Mouse (Mus musculus): Measurements from ENCODE around the gene Btk.
"Not testable (repeated sequence)": the region's sequence is repeated elsewhere in the genome, so short reads cannot be mapped to it uniquely, and the experiment has no call there.

Btk gene

DNA sequence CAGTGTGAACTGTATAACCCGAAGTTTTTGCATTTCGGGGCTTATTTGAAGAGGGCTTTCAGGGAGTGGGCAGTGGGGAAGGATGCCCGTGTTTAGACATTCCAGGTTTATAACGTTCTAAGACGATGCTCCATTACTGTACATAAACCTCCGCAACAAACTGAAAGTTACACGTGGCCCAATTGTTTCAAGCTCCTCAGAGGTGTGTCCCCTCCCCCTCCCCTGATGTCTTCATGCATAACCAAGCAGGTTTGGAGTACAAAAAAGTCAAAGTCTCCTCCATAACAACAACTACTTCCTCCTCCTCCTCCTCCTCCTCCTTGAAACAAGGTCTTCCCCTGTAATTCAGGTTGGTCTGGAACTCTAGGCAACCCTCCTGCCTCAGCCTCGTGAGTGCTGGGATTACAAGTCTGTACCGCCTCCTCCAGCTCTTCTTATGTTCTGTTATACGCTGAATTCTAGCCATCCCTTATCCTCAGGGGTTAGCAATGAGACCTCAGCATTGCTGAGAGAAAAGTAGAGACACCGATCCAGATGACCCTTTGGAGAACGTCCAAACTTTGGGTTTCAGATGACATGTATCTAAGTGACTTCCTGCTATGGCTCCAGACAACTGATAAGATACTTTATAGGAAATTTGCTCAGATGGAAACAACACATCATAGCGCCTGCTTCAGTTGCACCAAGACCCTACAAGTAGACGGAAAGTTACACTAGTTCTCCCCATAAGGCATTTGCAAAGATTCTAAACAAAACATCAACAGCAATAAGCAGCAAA, 2.7 kb downstream of the Btk start:
- no peak for DNase-seq (ENCODE audit: low spot score)

DNA sequence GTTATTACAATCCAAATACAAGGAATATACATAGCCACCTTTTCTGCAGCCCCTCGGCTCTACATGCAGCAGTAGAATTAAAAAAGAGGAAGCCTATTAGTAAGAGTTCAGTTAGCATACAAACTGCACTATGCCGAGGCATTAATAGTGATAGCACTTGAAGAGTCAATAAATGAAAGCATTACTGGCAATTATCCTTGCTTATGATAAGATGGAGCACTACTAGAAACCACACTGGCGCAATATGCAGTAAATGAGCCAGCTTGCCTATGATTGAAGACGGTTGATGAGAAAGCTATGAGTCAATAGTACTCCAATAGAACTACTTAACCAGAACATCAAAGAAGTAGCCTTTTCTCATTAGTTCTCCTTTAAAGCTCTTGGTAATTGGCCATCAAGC, 5.5 kb downstream of the Btk start:
- DNase-seq (ENCODE audit: low spot score): no peak

DNA sequence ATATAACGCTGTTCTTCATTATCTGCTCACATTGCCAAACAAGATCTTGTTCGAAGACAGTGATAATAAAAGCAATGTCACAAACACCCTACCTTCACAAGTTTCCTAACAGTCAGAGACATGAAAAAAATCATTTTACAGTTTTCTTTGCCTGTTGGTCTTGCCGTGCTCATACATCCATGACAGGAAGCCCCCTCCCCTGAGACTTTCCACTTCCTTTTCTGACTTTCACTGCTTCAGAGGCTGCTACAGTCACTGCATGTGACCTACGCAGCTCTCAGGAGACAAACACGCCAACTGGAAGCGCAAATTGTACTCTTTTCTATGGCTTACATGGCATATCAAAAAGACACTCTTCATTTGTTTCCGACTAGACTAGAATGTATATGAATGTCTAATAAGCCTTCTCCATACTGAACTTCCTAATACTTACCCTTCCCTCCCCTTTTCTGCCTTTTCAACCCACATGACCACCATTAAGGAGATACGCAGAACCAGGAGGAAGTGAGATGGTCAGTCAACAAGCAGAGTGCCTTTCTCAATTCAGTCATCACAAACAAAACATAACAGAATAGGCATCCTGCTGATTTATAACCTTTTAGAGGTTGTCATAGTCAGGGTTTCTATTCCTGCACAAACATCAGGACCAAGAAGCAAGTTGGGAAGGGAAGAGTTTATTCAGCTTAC, 16.7 kb downstream of the Btk start:
- DNase-seq (ENCODE audit: low spot score): no peak

DNA sequence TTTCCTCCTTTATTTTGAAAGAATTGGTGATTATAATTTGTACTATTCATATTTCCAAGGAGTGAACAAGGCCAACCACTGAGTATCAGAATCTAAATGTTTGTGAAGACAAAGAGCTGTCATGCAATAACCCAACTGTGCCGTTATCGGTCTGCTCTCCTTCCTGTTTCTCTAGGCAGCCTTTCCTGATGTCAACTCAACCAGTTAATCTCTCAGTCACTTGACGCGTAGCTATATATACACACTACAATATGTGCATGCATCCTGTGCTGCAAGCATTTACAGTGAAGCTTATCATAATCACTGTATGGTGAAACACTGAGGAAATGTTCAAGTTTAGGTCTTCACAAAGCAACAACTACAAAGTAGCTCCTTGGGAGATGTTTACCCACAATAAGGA, 19.0 kb downstream of the Btk start:
- no peak for DNase-seq (ENCODE audit: low spot score)

GRCm38 (mm10) chrX:134554425-134554824, 28.9 kb downstream of the Btk start:
- DNase-seq (ENCODE audit: low spot score): no peak

GRCm38 (mm10) chrX:134553326-134553725, 30.0 kb downstream of the Btk start:
- no peak for DNase-seq (ENCODE audit: low spot score)

- DNase-seq (ENCODE audit: low spot score): no peak
Measured at GRCm38 (mm10) chrX:134550903-134551302, 32.5 kb downstream of the Btk start.

GRCm38 (mm10) chrX:134547330-134547729, 36.0 kb downstream of the Btk start:
- no peak for DNase-seq (ENCODE audit: low spot score)

DNA sequence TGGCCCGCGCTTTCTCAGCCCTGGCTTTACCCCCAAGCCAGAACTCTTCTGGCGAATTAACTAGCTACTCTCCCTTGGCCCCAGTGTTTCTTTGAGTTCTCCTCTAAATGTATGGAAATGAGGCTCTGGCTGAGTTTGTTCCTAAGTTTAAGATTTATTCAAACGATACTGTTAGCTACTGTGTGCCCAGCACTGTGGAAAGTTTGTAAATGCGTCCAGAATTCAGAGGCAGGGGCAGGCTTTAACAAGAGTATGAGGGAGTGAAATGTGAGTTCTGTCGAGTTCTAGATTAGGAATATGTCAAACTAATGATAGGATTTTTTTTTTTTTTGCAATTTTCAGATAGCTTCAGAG, 41.4 kb downstream of the Btk start:
- DNase-seq (ENCODE audit: low spot score): no peak

- DNase-seq (ENCODE audit: low spot score): peak; percentile 69
Measured at GRCm38 (mm10) chrX:134541145-134541954, 42.0 kb downstream of the Btk start, which contains the start of gene Timm8a1. Gene Timm8a1, minus strand, starts transcription at chrX:134541865.

GRCm38 (mm10) chrX:134540414-134541135, 42.8 kb downstream of the Btk start:
- DNase-seq (ENCODE audit: low spot score): no peak

GRCm38 (mm10) chrX:134539795-134540194, 43.6 kb downstream of the Btk start:
- DNase-seq (ENCODE audit: low spot score): not testable (repeated sequence)

DNA sequence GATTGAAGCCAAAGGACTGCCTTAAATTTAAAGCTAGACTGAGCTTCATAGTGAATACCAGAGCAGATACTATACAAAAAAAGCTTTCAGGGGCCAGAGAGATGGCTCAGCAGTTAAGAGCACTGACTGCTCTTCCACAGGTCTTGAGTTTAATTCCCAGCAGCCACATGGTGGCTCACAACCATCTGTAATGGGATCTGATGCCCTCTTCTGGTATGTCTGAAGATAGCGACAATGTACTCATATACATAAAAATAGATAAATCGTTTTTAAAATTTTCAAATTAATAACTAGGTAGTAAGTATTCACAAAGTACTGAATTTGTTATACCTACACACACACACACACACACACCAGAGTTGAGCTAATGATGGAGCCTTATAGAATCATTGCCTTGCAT, 50.0 kb downstream of the Btk start:
- DNase-seq (ENCODE audit: low spot score): no peak

DNA sequence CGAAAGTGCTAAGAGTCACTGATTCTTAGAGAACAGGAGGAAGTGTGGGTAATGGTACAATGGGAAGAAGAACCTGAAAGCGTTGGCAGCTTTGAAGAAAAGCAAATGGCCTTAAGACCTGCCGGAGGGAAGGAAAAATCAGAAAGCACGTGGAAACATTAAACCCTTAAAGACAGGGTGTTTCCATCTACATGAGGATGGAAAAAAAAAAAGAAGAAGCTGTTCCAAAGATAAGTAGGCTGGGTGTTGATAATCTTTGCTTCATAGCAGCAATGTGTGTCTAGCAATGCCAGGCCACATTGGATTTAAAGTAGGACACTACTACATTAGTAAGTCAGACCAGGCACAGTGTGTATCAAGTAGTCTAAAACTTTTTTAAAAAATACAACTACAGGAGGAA, 58.1 kb downstream of the Btk start:
- no peak for DNase-seq (ENCODE audit: low spot score)

- DNase-seq (ENCODE audit: low spot score): no peak
Measured at GRCm38 (mm10) chrX:134523772-134524171, 59.6 kb downstream of the Btk start.

GRCm38 (mm10) chrX:134509473-134509872, 73.9 kb downstream of the Btk start:
- DNase-seq (ENCODE audit: low spot score): no peak

GRCm38 (mm10) chrX:134507977-134508376, 75.4 kb downstream of the Btk start:
- DNase-seq (ENCODE audit: low spot score): no peak

DNA sequence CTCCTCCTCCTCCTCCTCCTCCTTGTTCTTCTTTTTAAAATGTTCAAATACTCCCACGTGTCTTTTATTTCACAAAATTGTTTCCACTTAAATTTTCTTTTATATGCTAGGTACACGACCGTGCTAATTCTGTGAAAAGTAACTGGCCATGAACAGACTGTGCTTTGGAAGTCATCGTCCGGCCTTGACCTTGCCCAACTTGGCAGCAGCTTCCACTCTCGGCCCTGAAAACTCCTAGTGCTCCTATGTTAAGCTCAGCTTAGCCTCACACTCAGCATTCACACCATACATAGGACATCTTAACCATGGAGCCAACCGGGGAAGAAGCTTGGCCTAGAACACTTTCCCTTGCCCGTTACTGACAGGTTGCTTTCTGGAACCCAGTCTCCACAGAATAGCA, 82.7 kb downstream of the Btk start:
- peak; percentile 64 for DNase-seq (ENCODE audit: low spot score)

Measured in testis, postnatal 10 days (tissue).